Mouse (Mus musculus) forebrain, embryonic 13.5 days (tissue): ENCODE measurements at regions not wholly inside any gene's neighbourhood (a gene's known extent, or its start where the extent isn't known, plus 50 kb on each side); places are given as distances from the start of the nearest gene placed in this dataset.
"Not testable (repeated sequence)": the region's sequence is repeated elsewhere in the genome, so short reads cannot be mapped to it uniquely, and the experiment has no call there.

Experiments
- ATAC-seq: fragments of 200-750 bp; cut with Nextera tagmentation; 2 replicates; pipeline ENCODE4 v1.8.0; 2017
- H3K27ac ChIP-seq: fragments of 300-500 bp; sonication (generic); 2 replicates; pipeline ENCODE4 v1.5.1; 2015; ENCODE audit warnings: inconsistent platforms, mild to moderate bottlenecking, moderate library complexity
- H3K27me3 ChIP-seq: fragments of 300-500 bp; sonication (generic); 2 replicates; pipeline ENCODE4 v1.6.1; 2015; ENCODE audit warnings: mild to moderate bottlenecking, inconsistent platforms
- H3K36me3 ChIP-seq: fragments of 300-500 bp; sonication (generic); 2 replicates; pipeline ENCODE4 v1.6.1; 2015; ENCODE audit warnings: mild to moderate bottlenecking, inconsistent platforms; ENCODE audit not compliant: poor library complexity, severe bottlenecking
- H3K4me1 ChIP-seq: fragments of 300-500 bp; sonication (generic); 2 replicates; pipeline ENCODE4 v1.6.1; 2015; ENCODE audit warnings: inconsistent platforms
- H3K4me2 ChIP-seq: fragments of 300-500 bp; sonication (generic); 2 replicates; pipeline ENCODE4 v1.6.1; 2015; ENCODE audit warnings: inconsistent platforms, mild to moderate bottlenecking, moderate library complexity
- H3K4me3 ChIP-seq: fragments of 300-500 bp; sonication (generic); 2 replicates; pipeline ENCODE4 v1.5.1; 2015; ENCODE audit warnings: mild to moderate bottlenecking, inconsistent platforms
- H3K9ac ChIP-seq: fragments of 300-500 bp; sonication (generic); 2 replicates; pipeline ENCODE4 v1.6.1; 2015; ENCODE audit warnings: mild to moderate bottlenecking, inconsistent platforms
- H3K9me3 ChIP-seq: fragments of 300-500 bp; sonication (generic); replicated peaks from 2 replicates; pipeline ENCODE4 v1.6.1; 2016; ENCODE audit warnings: inconsistent platforms
- WGBS: fragments of 180-500 bp; shearing (Covaris S2); methylation state at CpG from one replicate; pipeline ENCODE4 v1.1.7; 2015; 5-methylcytosine and 5-hydroxymethylcytosine counted together

GRCm38 (mm10) chr4:122025866-122026265 is 404.0 kb upstream of the Gm12887 start:
- Histone ChIP-seq H3K9ac (no peak overlapping the region), H3K4me3 (no peak overlapping the region), H3K4me1 (no peaks in the 10 kb centered on the region), H3K27me3 (no peaks in the 10 kb centered on the region), H3K27ac (no peak overlapping the region), H3K36me3 (no peaks in the 10 kb centered on the region), H3K4me2 (no peak overlapping the region), H3K9me3 (peaks cover 81% of the 10 kb centered on the region)
- 88% methylated on average over 1 of the region's 1 CpGs for WGBS
- ATAC-seq, result no peak

GRCm38 (mm10) chr4:122022854-122023253 is 401.0 kb upstream of the Gm12887 start:
- 92% methylated on average over 15 of the region's 15 CpGs for WGBS
- ATAC-seq, result no peak

GRCm38 (mm10) chr4:122008938-122009459 is 387.1 kb upstream of the Gm12887 start:
- not testable (repeated sequence) for H3K4me2 ChIP-seq, H3K9ac ChIP-seq, H3K36me3 ChIP-seq, H3K4me1 ChIP-seq, H3K4me3 ChIP-seq, H3K27me3 ChIP-seq, H3K27ac ChIP-seq, ATAC-seq
- 94% methylated on average over 26 of the region's 26 CpGs for WGBS
- H3K9me3 ChIP-seq, result peaks cover 55% of the 10 kb centered on the region

More at GRCm38 (mm10) chr4:122022854-122023253, 401.0 kb upstream of the Gm12887 start:
- H3K27me3 ChIP-seq, result no peaks in the 10 kb centered on the region
- H3K9me3 ChIP-seq, result peaks cover 87% of the 10 kb centered on the region
- H3K4me3 ChIP-seq, result no peak overlapping the region
- no peak overlapping the region for H3K9ac ChIP-seq
- H3K36me3 ChIP-seq, result no peaks in the 10 kb centered on the region
- H3K4me1 ChIP-seq, result no peaks in the 10 kb centered on the region
- no peak overlapping the region for H3K27ac ChIP-seq
- H3K4me2 ChIP-seq, result no peak overlapping the region

GRCm38 (mm10) chr4:122008168-122008839 is 386.4 kb upstream of the Gm12887 start:
- H3K9me3 ChIP-seq, result peaks cover 55% of the 10 kb centered on the region
- H3K27me3 ChIP-seq, result no peaks in the 10 kb centered on the region
- WGBS, result 94% methylated on average over 39 of the region's 39 CpGs
- H3K9ac ChIP-seq, result no peak overlapping the region
- no peak overlapping the region for H3K4me2 ChIP-seq
- H3K4me1 ChIP-seq, result no peaks in the 10 kb centered on the region
- 0 out of 2 replicates have a peak, but pooled peaks have one; percentile 10 for ATAC-seq
- H3K27ac ChIP-seq, result no peak overlapping the region
- H3K36me3 ChIP-seq, result no peaks in the 10 kb centered on the region
- no peak overlapping the region for H3K4me3 ChIP-seq

- no peak overlapping the region for H3K4me3 ChIP-seq
- H3K9ac ChIP-seq, result no peak overlapping the region
- H3K36me3 ChIP-seq, result no peaks in the 10 kb centered on the region
- 77% methylated on average over 2 of the region's 2 CpGs for WGBS
- no peak for ATAC-seq
- no peaks in the 10 kb centered on the region for H3K27me3 ChIP-seq
- no peaks in the 10 kb centered on the region for H3K4me1 ChIP-seq
- H3K27ac ChIP-seq, result no peak overlapping the region
- H3K4me2 ChIP-seq, result no peak overlapping the region
- peaks cover 44% of the 10 kb centered on the region for H3K9me3 ChIP-seq
These were observed 364.8 kb upstream of the Gm12887 start for GRCm38 (mm10) chr4:121986741-121987140.

GRCm38 (mm10) chr4:121985371-121985770 is 363.5 kb upstream of the Gm12887 start:
- peaks cover 44% of the 10 kb centered on the region for H3K9me3 ChIP-seq
- no peak overlapping the region for H3K9ac ChIP-seq
- no peak overlapping the region for H3K4me3 ChIP-seq
- 74% methylated on average over 1 of the region's 1 CpGs for WGBS
- no peak for ATAC-seq
- H3K4me2 ChIP-seq, result no peak overlapping the region
- H3K27ac ChIP-seq, result no peak overlapping the region
- no peaks in the 10 kb centered on the region for H3K27me3 ChIP-seq
- no peaks in the 10 kb centered on the region for H3K4me1 ChIP-seq
- no peaks in the 10 kb centered on the region for H3K36me3 ChIP-seq

GRCm38 (mm10) chr4:121975831-121976230 is 353.9 kb upstream of the Gm12887 start:
- H3K27ac ChIP-seq, result no peak overlapping the region
- 82% methylated on average over 3 of the region's 3 CpGs for WGBS
- no peak for ATAC-seq
- no peak overlapping the region for H3K4me3 ChIP-seq
- no peaks in the 10 kb centered on the region for H3K27me3 ChIP-seq
- no peaks in the 10 kb centered on the region for H3K4me1 ChIP-seq
- no peaks in the 10 kb centered on the region for H3K36me3 ChIP-seq
- no peak overlapping the region for H3K9ac ChIP-seq
- no peak overlapping the region for H3K4me2 ChIP-seq
- peaks cover 26% of the 10 kb centered on the region for H3K9me3 ChIP-seq
